Mouse (Mus musculus): ENCODE measurements around the gene Scn9a. TPM values are rescaled to one million over a fixed set of nuclear protein-coding genes. Genes with fewer than 3 reads are reported as not detected.

The Scn9a gene
- total and polyA plus RNA-seq, 3 experiments: not detected

DNA sequence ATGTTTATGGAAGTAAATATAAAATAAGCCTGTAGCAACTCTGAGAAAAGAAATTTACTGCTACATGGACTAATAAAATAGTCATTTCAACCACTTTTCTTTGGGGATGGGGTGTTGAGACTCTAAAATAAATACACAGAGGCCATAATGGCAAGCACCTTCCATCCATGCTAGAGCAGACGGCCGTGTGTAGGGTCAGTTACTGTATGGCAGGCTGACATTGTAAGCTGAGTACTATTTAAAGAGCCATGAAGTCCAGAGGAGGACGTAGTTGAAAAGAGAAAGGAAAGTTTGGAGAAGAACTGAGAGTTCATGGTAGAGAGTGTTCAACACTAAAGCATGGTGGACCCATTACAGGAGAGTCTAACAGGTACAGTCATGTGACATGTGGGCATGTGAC lies 86.5 kb downstream of the Scn9a start:
- Histone ChIP-seq H3K4me3 (ENCODE audit: control insufficient read depth in 1 of 2, insufficient read depth in 1 of 2, low read depth in 2 of 2, low read length in 2 of 2) (no peak overlapping the region), H3K27me3 (ENCODE audit: control insufficient read depth in 1 of 2, insufficient read depth in 2 of 2, low read length in 2 of 2) (no peaks in the 10 kb centered on the region), H3K79me2 (ENCODE audit: control insufficient read depth, insufficient read depth, low read length, poor library complexity) (no peaks in the 10 kb centered on the region), H3K27ac (ENCODE audit: control insufficient read depth, low read depth, low read length) (no peak overlapping the region), H3K9me3 (replicated peaks; ENCODE audit: insufficient read depth, low read length) (no peaks in the 10 kb centered on the region), H3K36me3 (ENCODE audit: control insufficient read depth in 1 of 2, insufficient read depth in 2 of 2, low read length in 2 of 2) (no peaks in the 10 kb centered on the region), H3K4me1 (ENCODE audit: control insufficient read depth in 1 of 2, insufficient read depth in 2 of 2, low read length in 2 of 2) (no peaks in the 10 kb centered on the region), H3K9ac (ENCODE audit: control insufficient read depth, low read depth, low read length, poor library complexity, severe bottlenecking) (no peak overlapping the region)
- DNase-seq (ENCODE audit: low read depth, low spot score): no peak
- TF ChIP-seq GABPA (IDR thresholded peaks at IDR 0.05; ENCODE audit: low read depth, low read length) (no peak), ZC3H11A (IDR thresholded peaks at IDR 0.05; ENCODE audit: low read depth, low read length) (no peak), MAFK (IDR thresholded peaks at IDR 0.05; ENCODE audit: borderline replicate concordance, low read depth, low read length) (no peak), USF1 (IDR thresholded peaks at IDR 0.05; ENCODE audit: low read depth, low read length) (no peak), TBP (IDR thresholded peaks at IDR 0.05; ENCODE audit: low read depth, low read length) (no peak), POLR2AphosphoS2 (IDR thresholded peaks at IDR 0.05; ENCODE audit: low read length) (no peak), MEF2A (IDR thresholded peaks at IDR 0.05; ENCODE audit: extremely low read depth, insufficient replicate concordance, low read depth, low read length, poor library complexity, severe bottlenecking) (no peak), MXI1 (IDR thresholded peaks at IDR 0.05; ENCODE audit: low read depth, low read length) (no peak), KAT2A (conservative IDR thresholded peaks at IDR 0.05; ENCODE audit: low read depth, low read length) (no peak), E2F4 (IDR thresholded peaks at IDR 0.05; ENCODE audit: borderline replicate concordance, low read depth, low read length) (no peak), RAD21 (IDR thresholded peaks at IDR 0.05; ENCODE audit: low read depth, low read length) (no peak), CTCF (IDR thresholded peaks at IDR 0.05 in 2 of 3, conservative IDR thresholded peaks at IDR 0.05 in 1 of 3; ENCODE audit: control insufficient read depth in 1 of 3, insufficient read depth in 1 of 3, low read depth in 2 of 3, low read length in 3 of 3, poor library complexity in 1 of 3, severe bottlenecking in 1 of 3) (no peak), POLR2A (IDR thresholded peaks at IDR 0.05; ENCODE audit: control insufficient read depth in 1 of 2, insufficient read depth in 1 of 2, low read depth in 1 of 2, low read length in 2 of 2, poor library complexity in 1 of 2) (no peak), NELFE (IDR thresholded peaks at IDR 0.05; ENCODE audit: low read depth, low read length) (no peak), BHLHE40 (IDR thresholded peaks at IDR 0.05; ENCODE audit: borderline replicate concordance, low read depth, low read length) (no peak), USF2 (IDR thresholded peaks at IDR 0.05; ENCODE audit: borderline replicate concordance in 1 of 2, insufficient read depth in 1 of 2, low read depth in 1 of 2, low read length in 2 of 2) (no peak), ZKSCAN1 (IDR thresholded peaks at IDR 0.05; ENCODE audit: low read depth, low read length) (no peak)

DNA sequence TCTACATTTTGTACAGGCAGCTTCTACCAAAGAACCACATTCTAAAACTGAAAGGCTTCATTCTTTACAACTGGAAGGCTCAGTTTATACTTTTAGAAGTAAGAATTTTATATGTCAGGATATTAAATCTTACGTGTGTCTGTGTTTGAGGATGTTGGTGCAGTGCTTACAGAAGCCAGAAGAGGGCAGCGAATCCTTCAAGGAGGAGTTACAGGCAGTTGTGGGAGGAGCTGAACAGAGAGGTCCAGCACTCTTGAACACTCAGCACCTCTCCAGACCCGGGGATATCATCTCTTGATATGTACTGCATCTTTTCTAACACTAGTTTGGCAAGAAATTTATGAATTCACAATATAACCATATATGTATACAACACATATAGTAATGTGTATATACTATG lies 114.8 kb downstream of the Scn9a start:
- no peak overlapping the region for H3K27ac ChIP-seq (ENCODE audit: control insufficient read depth, low read depth, low read length)
- H3K79me2 ChIP-seq (ENCODE audit: control insufficient read depth, insufficient read depth, low read length, poor library complexity): no peaks in the 10 kb centered on the region
- no peak overlapping the region for H3K4me3 ChIP-seq (ENCODE audit: control insufficient read depth in 1 of 2, insufficient read depth in 1 of 2, low read depth in 2 of 2, low read length in 2 of 2)
- TF ChIP-seq CTCF (IDR thresholded peaks at IDR 0.05 in 2 of 3, conservative IDR thresholded peaks at IDR 0.05 in 1 of 3; ENCODE audit: control insufficient read depth in 1 of 3, insufficient read depth in 1 of 3, low read depth in 2 of 3, low read length in 3 of 3, poor library complexity in 1 of 3, severe bottlenecking in 1 of 3): peak in 1 of 3 experiments; percentile 14; a peak in 1 of 6 replicates
- peak; percentile 22; the same call in 1 of the 2 replicates for TF ChIP-seq SMC3 (IDR thresholded peaks at IDR 0.05; ENCODE audit: low read depth, low read length)
- no peak for TF ChIP-seq UBTF (IDR thresholded peaks at IDR 0.05; ENCODE audit: borderline replicate concordance, insufficient read depth, low read depth, low read length)
- TF ChIP-seq RCOR1 (IDR thresholded peaks at IDR 0.05; ENCODE audit: low read depth, low read length): no peak
- peak; percentile 13 for TF ChIP-seq RAD21 (IDR thresholded peaks at IDR 0.05; ENCODE audit: low read depth, low read length)
- H3K27me3 ChIP-seq (ENCODE audit: control insufficient read depth in 1 of 2, insufficient read depth in 2 of 2, low read length in 2 of 2): no peaks in the 10 kb centered on the region
- peak; percentile 9 for DNase-seq (ENCODE audit: low read depth, low spot score)
- H3K9me3 ChIP-seq (replicated peaks; ENCODE audit: insufficient read depth, low read length): no peaks in the 10 kb centered on the region
- no peaks in the 10 kb centered on the region for H3K36me3 ChIP-seq (ENCODE audit: control insufficient read depth in 1 of 2, insufficient read depth in 2 of 2, low read length in 2 of 2)
- no peak overlapping the region for H3K9ac ChIP-seq (ENCODE audit: control insufficient read depth, low read depth, low read length, poor library complexity, severe bottlenecking)
- no peaks in the 10 kb centered on the region for H3K4me1 ChIP-seq (ENCODE audit: control insufficient read depth in 1 of 2, insufficient read depth in 2 of 2, low read length in 2 of 2)
